Mouse (Mus musculus) erythroblast, embryonic 14.5 days (primary cell): ENCODE measurements around the gene Akr7a5. TPM values are rescaled to one million over a fixed set of nuclear protein-coding genes. Genes with fewer than 3 reads are reported as not detected.
A peak's percentile ranks its signal among the peaks of the same experiment; 100 is the strongest.

Source experiments
- H3K27me3 ChIP-seq: 2 replicates; pipeline ENCODE4 v1.6.1; 2012; ENCODE audit warnings: inconsistent platforms; ENCODE audit not compliant: control insufficient read depth
- H3K36me3 ChIP-seq: 2 replicates; pipeline ENCODE4 v1.6.1; 2012; ENCODE audit warnings: mild to moderate bottlenecking, inconsistent platforms; ENCODE audit not compliant: control insufficient read depth
- H3K4me1 ChIP-seq: 2 replicates; pipeline ENCODE4 v1.6.1; 2012; ENCODE audit warnings: inconsistent platforms; ENCODE audit not compliant: control insufficient read depth
- H3K4me3 ChIP-seq: replicated peaks from 2 replicates; pipeline ENCODE3; 2012; ENCODE audit warnings: moderate library complexity, mild to moderate bottlenecking, inconsistent platforms
- H3K9me3 ChIP-seq: 2 replicates; pipeline ENCODE4 v1.6.1; 2012; ENCODE audit warnings: low read length, inconsistent platforms, mixed read lengths; ENCODE audit not compliant: control insufficient read depth
- GATA1 ChIP-seq: IDR thresholded peaks from 2 replicates; pipeline ENCODE4 v1.6.1; 2012; ENCODE audit warnings: low read length, inconsistent platforms, mixed read lengths
- TAL1 ChIP-seq: IDR thresholded peaks from 3 replicates; pipeline ENCODE4 v1.6.1; 2012; ENCODE audit warnings: low read length, inconsistent platforms, mixed read lengths
- polyA plus RNA-seq: library from polyadenylated mRNA; stranded (reverse); fragments of >175 nt; gene quantifications from 2 replicates; pipeline ENCODE4 v1.2.3, GENCODE M21; 2012

Akr7a5 gene
- polyA plus RNA-seq, 1 experiment = 2.4 TPM

DNA sequence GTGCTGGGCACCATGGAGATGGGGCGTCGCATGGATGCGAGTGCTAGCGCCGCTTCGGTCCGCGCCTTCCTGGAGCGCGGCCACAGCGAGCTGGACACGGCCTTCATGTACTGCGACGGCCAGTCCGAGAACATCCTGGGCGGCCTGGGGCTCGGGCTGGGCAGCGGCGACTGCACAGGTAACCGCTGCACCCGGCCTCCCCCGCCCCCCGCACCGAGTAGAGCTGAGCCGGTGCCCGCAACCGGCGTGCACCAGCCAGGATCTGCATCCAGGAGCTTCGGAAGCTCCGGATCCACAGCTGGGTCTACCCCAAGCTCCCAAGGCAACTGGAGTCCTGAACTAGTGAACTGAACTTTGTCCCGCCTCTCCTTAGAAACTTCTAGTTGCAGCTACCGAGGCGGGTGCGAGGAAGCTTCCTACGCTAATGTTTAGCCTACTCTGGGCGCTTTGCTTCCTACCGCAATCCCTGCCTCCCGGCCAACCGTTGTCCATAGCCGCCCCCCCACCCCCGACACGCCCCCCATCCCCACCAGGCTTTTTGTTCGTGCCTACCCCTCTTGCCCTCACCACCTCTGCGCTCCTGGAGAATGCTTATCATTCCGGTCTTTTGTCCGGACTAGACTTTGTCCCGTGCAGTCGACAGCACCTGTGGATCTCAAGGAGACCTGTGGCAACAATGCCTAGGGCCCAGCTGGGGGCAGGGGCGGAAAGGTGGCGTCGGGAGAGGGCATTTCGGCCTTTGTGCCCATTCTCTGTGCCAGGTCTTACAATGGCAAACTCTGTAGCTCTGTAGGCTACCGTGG, 556 bp downstream of the Akr7a5 start:
- no peaks in the 10 kb centered on the region for H3K9me3 ChIP-seq
- TF ChIP-seq TAL1 (no peak), GATA1 (no peak)
- H3K27me3 ChIP-seq = peaks cover 18% of the 10 kb centered on the region
- peaks cover 14% of the 10 kb centered on the region for H3K36me3 ChIP-seq
- H3K4me1 ChIP-seq = peaks cover 33% of the 10 kb centered on the region
- peak overlapping the region; percentile 84 for H3K4me3 ChIP-seq

DNA sequence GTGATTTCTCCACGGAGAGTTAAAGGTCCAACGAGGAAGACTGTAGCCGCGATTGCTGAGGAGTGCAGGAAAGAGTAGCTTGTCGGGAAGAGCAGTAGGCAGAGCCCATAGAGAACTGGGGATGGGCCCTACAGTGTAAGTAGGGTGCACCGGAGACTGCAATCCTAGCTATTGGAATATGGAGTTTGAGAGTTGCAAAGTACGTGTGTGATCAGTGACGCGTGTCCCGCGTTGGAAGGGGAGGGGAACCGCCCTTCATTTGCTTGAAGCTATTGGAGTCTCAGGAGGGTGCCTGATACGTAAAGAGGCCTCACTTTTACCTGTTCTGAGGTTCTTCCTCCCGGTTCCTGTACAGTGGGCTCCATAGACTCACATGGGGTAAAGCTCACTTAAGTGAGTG, 1.2 kb downstream of the Akr7a5 start:
- peak overlapping the region; percentile 84 for H3K4me3 ChIP-seq
- TF ChIP-seq TAL1 = no peak
- TF ChIP-seq GATA1 = no peak
- H3K9me3 ChIP-seq = no peaks in the 10 kb centered on the region
- H3K36me3 ChIP-seq = peaks cover 12% of the 10 kb centered on the region
- peaks cover 31% of the 10 kb centered on the region for H3K4me1 ChIP-seq
- peaks cover 18% of the 10 kb centered on the region for H3K27me3 ChIP-seq

DNA sequence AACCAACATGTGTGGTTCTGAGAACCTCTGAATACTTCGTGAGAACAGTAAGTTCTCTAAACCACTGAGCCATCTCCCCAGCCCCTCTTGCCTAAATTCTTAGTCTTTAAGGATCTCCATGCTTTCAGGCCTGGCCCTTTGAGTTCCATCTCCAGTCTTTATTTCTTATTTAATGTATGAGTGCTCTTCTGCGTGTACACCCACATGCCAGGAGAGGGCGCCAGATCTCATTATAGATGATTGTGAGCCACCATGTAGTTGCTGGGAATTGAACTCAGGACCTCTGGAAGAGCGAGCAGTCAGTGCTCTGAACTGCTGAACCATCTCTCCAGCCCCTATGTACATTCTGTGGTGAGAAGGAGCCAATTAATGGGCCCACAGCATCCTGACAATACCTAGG, 2.1 kb downstream of the Akr7a5 start:
- no peak overlapping the region for H3K4me3 ChIP-seq
- H3K9me3 ChIP-seq = no peaks in the 10 kb centered on the region
- TF ChIP-seq TAL1 (no peak), GATA1 (no peak)
- peaks cover 18% of the 10 kb centered on the region for H3K27me3 ChIP-seq
- H3K4me1 ChIP-seq = peaks cover 31% of the 10 kb centered on the region
- H3K36me3 ChIP-seq = peaks cover 18% of the 10 kb centered on the region

- no peak for TF ChIP-seq GATA1
- no peak for TF ChIP-seq TAL1
- Histone ChIP-seq H3K36me3 (peaks cover 32% of the 10 kb centered on the region), H3K4me3 (no peak overlapping the region), H3K27me3 (no peaks in the 10 kb centered on the region), H3K9me3 (no peaks in the 10 kb centered on the region), H3K4me1 (no peaks in the 10 kb centered on the region)
Observed at GRCm38 (mm10) chr4:139318449-139318848, 7.9 kb downstream of the Akr7a5 start.

DNA sequence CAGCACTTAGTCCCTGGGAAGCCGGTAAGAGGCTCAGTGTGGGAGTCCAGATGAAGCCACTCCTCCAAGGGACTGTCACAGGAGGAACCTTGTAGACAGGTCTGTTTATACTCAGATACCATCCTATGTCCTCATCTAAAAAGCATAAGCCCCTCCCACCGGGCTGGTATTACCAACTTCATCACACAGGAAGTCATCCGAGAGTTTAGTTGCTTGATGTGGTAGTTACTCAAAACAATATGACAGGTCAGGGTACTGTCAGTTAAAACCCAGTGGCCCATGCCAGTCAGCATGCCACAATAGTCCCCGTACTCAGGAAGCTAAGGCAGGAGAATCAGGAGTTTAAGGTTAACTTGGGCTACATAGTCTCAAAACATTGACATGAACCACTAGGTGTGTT, 9.2 kb downstream of the Akr7a5 start:
- peaks cover 25% of the 10 kb centered on the region for H3K36me3 ChIP-seq
- no peak for TF ChIP-seq TAL1
- no peak for TF ChIP-seq GATA1
- no peaks in the 10 kb centered on the region for H3K27me3 ChIP-seq
- H3K4me1 ChIP-seq = no peaks in the 10 kb centered on the region
- H3K9me3 ChIP-seq = no peaks in the 10 kb centered on the region
- H3K4me3 ChIP-seq = no peak overlapping the region

GRCm38 (mm10) chr4:139330605-139331004, 20.1 kb downstream of the Akr7a5 start:
- peaks cover 44% of the 10 kb centered on the region for H3K4me1 ChIP-seq
- H3K27me3 ChIP-seq = 0 out of 2 replicates have a peak, but pooled peaks cover 3% of the 10 kb centered on the region
- peak overlapping the region; percentile 60 for H3K4me3 ChIP-seq
- H3K9me3 ChIP-seq = no peaks in the 10 kb centered on the region
- H3K36me3 ChIP-seq = peaks cover 5% of the 10 kb centered on the region
- TF ChIP-seq GATA1 (no peak), TAL1 (no peak)

GRCm38 (mm10) chr4:139334631-139335295, 24.2 kb downstream of the Akr7a5 start:
- peaks cover 5% of the 10 kb centered on the region for H3K36me3 ChIP-seq
- H3K9me3 ChIP-seq = no peaks in the 10 kb centered on the region
- TF ChIP-seq TAL1 (no peak), GATA1 (no peak)
- H3K4me3 ChIP-seq = peak overlapping the region; percentile 75
- peaks cover 72% of the 10 kb centered on the region for H3K4me1 ChIP-seq
- no peaks in the 10 kb centered on the region for H3K27me3 ChIP-seq

DNA sequence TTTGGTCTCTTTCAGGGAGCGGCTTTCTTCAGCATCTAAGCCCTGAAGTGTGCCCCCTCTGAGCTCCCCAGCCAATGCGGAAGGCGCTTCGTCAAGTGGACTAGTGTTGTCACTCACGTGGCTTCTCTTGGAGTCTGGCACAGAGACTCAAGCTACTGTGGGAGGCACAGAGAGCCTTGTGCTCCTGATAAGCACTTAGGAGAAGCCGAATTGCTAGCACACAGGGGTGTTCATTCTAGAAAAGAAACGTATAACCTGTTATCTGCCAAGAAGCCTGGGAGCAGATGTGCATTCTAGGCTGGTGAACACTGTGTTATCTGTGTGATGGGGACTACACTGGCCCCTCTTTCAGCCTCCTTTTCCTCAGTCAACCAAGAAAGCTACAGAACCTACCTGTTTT, 25.0 kb downstream of the Akr7a5 start:
- H3K9me3 ChIP-seq = no peaks in the 10 kb centered on the region
- peak; percentile 73 for TF ChIP-seq GATA1
- peak; percentile 63; the same call in 2 of the 3 replicates for TF ChIP-seq TAL1
- H3K27me3 ChIP-seq = no peaks in the 10 kb centered on the region
- H3K36me3 ChIP-seq = peaks cover 5% of the 10 kb centered on the region
- peak overlapping the region; percentile 75 for H3K4me3 ChIP-seq
- H3K4me1 ChIP-seq = peaks cover 72% of the 10 kb centered on the region

DNA sequence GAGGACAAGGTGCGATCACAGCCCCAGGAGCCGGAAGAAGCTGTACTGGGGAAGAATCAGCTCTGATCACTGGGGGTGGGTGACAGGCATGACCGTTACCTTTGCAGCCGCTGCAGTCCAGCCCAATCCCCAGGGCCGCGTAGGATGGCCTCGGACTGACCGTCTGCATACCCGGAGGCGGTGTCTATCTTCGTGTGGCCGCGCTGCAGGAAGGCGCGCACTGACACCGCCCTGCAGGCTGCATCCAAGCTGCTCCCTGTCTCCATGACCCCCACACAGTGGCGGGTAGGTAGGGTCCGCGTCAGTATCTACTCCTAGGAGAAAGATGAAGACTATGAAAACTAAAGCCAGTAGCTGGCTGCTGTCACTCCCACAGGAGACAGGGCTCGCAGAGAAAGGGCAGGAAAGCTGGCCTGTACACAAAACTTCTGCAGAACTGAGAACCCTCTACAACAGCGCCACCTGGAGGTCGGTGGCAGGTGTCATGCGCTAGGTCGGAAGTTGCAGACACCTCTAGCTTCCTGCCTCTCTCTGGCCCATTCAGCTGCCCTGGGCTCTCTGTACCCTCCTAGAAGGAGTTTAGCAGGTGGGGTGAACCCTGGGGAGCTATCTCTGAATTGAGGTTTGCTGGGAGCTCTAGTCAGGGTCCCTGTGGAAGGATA, 26.4 kb downstream of the Akr7a5 start:
- peak overlapping the region; percentile 75 for H3K4me3 ChIP-seq
- TF ChIP-seq GATA1 (no peak), TAL1 (no peak)
- H3K27me3 ChIP-seq = no peaks in the 10 kb centered on the region
- H3K4me1 ChIP-seq = peaks cover 57% of the 10 kb centered on the region
- H3K9me3 ChIP-seq = no peaks in the 10 kb centered on the region
- peaks cover 5% of the 10 kb centered on the region for H3K36me3 ChIP-seq
